Mouse (Mus musculus) ES-E14 (cell line): Measurements from ENCODE around the gene Rbfox1.

Experiments used
- CHD2 ChIP-seq: IDR thresholded peaks from 2 replicates; pipeline ENCODE4 v1.6.1; 2014; ENCODE audit warnings: mild to moderate bottlenecking, low read depth, low read length, inconsistent platforms
- HCFC1 ChIP-seq: IDR thresholded peaks from 2 replicates; pipeline ENCODE4 v1.6.1; 2012; ENCODE audit warnings: low read length, inconsistent platforms, borderline replicate concordance; ENCODE audit not compliant: insufficient read depth
- ZC3H11A ChIP-seq: IDR thresholded peaks from 2 replicates; pipeline ENCODE4 v1.6.1; 2012; ENCODE audit warnings: low read depth, mild to moderate bottlenecking, inconsistent platforms, low read length, borderline replicate concordance
- ZNF384 ChIP-seq: IDR thresholded peaks from 2 replicates; pipeline ENCODE4 v1.6.1; 2012; ENCODE audit warnings: low read depth, low read length, inconsistent platforms

DNA sequence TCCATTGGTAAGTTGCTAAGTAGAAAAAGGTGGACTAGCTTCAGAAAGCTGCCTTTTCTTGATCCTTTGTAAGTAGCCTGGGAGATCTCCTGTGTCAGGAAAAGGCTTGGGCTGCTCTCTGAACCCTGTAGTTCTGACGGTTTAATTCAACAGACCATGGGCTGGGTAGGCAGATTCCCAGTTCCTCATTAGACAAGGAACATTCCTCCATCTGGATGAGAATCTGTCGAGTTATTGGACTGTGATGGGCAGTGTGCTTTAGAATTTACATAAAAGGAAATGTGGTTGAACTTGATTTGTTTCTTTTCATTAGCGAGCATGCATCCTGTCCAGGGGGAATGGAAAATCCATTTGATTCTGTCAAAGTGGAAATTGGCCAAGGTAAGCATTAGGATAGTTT lies 68.0 kb downstream of the Rbfox1 start:
- TF ChIP-seq ZC3H11A (no peak), HCFC1 (no peak), CHD2 (no peak), ZNF384 (no peak)
